Mouse (Mus musculus) MEL (cell line): ENCODE data around the gene Tdrd6.

Experiments
- BHLHE40 ChIP-seq: IDR thresholded peaks from 2 replicates; pipeline ENCODE4 v1.6.1; 2012; ENCODE audit warnings: low read depth, mild to moderate bottlenecking, inconsistent platforms, low read length, improper control_type of control experiment, borderline replicate concordance
- CTCF ChIP-seq, 3 experiments: IDR thresholded peaks in 2 of 3; conservative IDR thresholded peaks in 1 of 3; 2 replicates each; pipeline ENCODE4 v1.5.1; 2011 to 2012; ENCODE audit warnings: low read length in 3 of 3, low read depth in 2 of 3, mild to moderate bottlenecking in 2 of 3, improper control_type of control experiment in 1 of 3, inconsistent platforms in 1 of 3, mixed read lengths in 1 of 3, moderate library complexity in 1 of 3; ENCODE audit not compliant: control insufficient read depth in 1 of 3, insufficient read depth in 1 of 3, poor library complexity in 1 of 3, severe bottlenecking in 1 of 3
- EP300 ChIP-seq, 2 experiments: IDR thresholded peaks; 2 replicates each; pipeline ENCODE4 v1.6.1; 2011; ENCODE audit warnings: improper control_type of control experiment in 2 of 2, low read length in 2 of 2, low read depth in 1 of 2, mild to moderate bottlenecking in 1 of 2
- ETS1 ChIP-seq: IDR thresholded peaks from 2 replicates; pipeline ENCODE4 v1.6.1; 2012; ENCODE audit warnings: low read depth, mild to moderate bottlenecking, inconsistent platforms, low read length, improper control_type of control experiment, moderate library complexity
- GATA1 ChIP-seq: IDR thresholded peaks from 2 replicates; pipeline ENCODE4 v1.6.1; 2011; ENCODE audit warnings: low read depth, low read length, improper control_type of control experiment
- MAFK ChIP-seq: IDR thresholded peaks from 2 replicates; pipeline ENCODE4 v1.6.1; 2011; ENCODE audit warnings: low read depth, mild to moderate bottlenecking, low read length, improper control_type of control experiment, borderline replicate concordance
- POLR2A ChIP-seq, 2 experiments: IDR thresholded peaks; 2 replicates each; pipeline ENCODE4 v1.6.1; 2011 to 2012; ENCODE audit warnings: low read length in 2 of 2, mild to moderate bottlenecking in 2 of 2, control low read depth in 1 of 2, improper control_type of control experiment in 1 of 2, low read depth in 1 of 2, moderate library complexity in 1 of 2; ENCODE audit not compliant: control insufficient read depth in 1 of 2, insufficient read depth in 1 of 2, poor library complexity in 1 of 2
- POLR2AphosphoS2 ChIP-seq: IDR thresholded peaks from 2 replicates; pipeline ENCODE4 v1.6.1; 2011; ENCODE audit warnings: low read length, improper control_type of control experiment
- TBP ChIP-seq: IDR thresholded peaks from 2 replicates; pipeline ENCODE4 v1.8.0; 2011; ENCODE audit warnings: low read depth, low read length, improper control_type of control experiment
- UBTF ChIP-seq: IDR thresholded peaks from 2 replicates; pipeline ENCODE4 v1.6.1; 2012; ENCODE audit warnings: low read depth, mild to moderate bottlenecking, inconsistent platforms, low read length, improper control_type of control experiment, moderate library complexity, borderline replicate concordance; ENCODE audit not compliant: insufficient read depth
- USF2 ChIP-seq, 2 experiments: IDR thresholded peaks; 2 replicates each; pipeline ENCODE4 v1.6.1; 2011 to 2012; ENCODE audit warnings: improper control_type of control experiment in 2 of 2, low read length in 2 of 2, borderline replicate concordance in 1 of 2, inconsistent platforms in 1 of 2, low read depth in 1 of 2, mild to moderate bottlenecking in 1 of 2; ENCODE audit not compliant: insufficient read depth in 1 of 2
- ZKSCAN1 ChIP-seq: IDR thresholded peaks from 2 replicates; pipeline ENCODE4 v1.6.1; 2012; ENCODE audit warnings: low read depth, mild to moderate bottlenecking, inconsistent platforms, low read length, improper control_type of control experiment, moderate library complexity

GRCm38 (mm10) chr17:43676241-43676640, 46.1 kb upstream of the Tdrd6 start:
- TF ChIP-seq ETS1 (no peak), CTCF (IDR thresholded peaks at IDR 0.05 in 2 of 3, conservative IDR thresholded peaks at IDR 0.05 in 1 of 3; ENCODE audit: control insufficient read depth in 1 of 3, insufficient read depth in 1 of 3, low read depth in 2 of 3, low read length in 3 of 3, poor library complexity in 1 of 3, severe bottlenecking in 1 of 3) (no peak), EP300 (IDR thresholded peaks at IDR 0.05; ENCODE audit: low read depth in 1 of 2, low read length in 2 of 2) (no peak), BHLHE40 (no peak), TBP (no peak), USF2 (IDR thresholded peaks at IDR 0.05; ENCODE audit: borderline replicate concordance in 1 of 2, insufficient read depth in 1 of 2, low read depth in 1 of 2, low read length in 2 of 2) (no peak), MAFK (no peak), POLR2A (IDR thresholded peaks at IDR 0.05; ENCODE audit: control insufficient read depth in 1 of 2, insufficient read depth in 1 of 2, low read depth in 1 of 2, low read length in 2 of 2, poor library complexity in 1 of 2) (no peak), GATA1 (no peak), ZKSCAN1 (no peak), POLR2AphosphoS2 (no peak), UBTF (no peak)
